Mouse (Mus musculus) small intestine, adult 2 months (tissue): ENCODE measurements around the gene Lrriq3. TPM values are rescaled to one million over a fixed set of nuclear protein-coding genes. Genes with fewer than 3 reads are reported as not detected.

ENCODE experiments used
- H3K27ac ChIP-seq: fragments of 200-500 bp; 2 replicates; pipeline ENCODE4 v1.5.1; 2012; ENCODE audit warnings: low read depth, low read length, control low read depth, inconsistent platforms; ENCODE audit not compliant: insufficient read depth
- H3K27me3 ChIP-seq: fragments of 200-500 bp; 2 replicates; pipeline ENCODE4 v1.6.1; 2012; ENCODE audit warnings: mild to moderate bottlenecking, moderate library complexity, low read length, inconsistent platforms; ENCODE audit not compliant: control insufficient read depth, insufficient read depth
- H3K36me3 ChIP-seq: fragments of 200-500 bp; 2 replicates; pipeline ENCODE4 v1.6.1; 2012; ENCODE audit warnings: mild to moderate bottlenecking, low read length, control low read depth, inconsistent platforms; ENCODE audit not compliant: control insufficient read depth, insufficient read depth
- H3K4me1 ChIP-seq: fragments of 200-500 bp; 2 replicates; pipeline ENCODE4 v1.6.1; 2012; ENCODE audit warnings: low read length, inconsistent platforms, mixed read lengths; ENCODE audit not compliant: control insufficient read depth, insufficient read depth, insufficient read length
- H3K4me3 ChIP-seq: fragments of 200-500 bp; 2 replicates; pipeline ENCODE4 v1.5.1; 2012; ENCODE audit warnings: low read depth, mild to moderate bottlenecking, control low read depth, inconsistent platforms, low read length, moderate library complexity
- CTCF ChIP-seq: fragments of 200-500 bp; IDR thresholded peaks from 2 replicates; pipeline ENCODE4 v1.5.1; 2012; ENCODE audit warnings: low read depth, mild to moderate bottlenecking, control low read depth, inconsistent platforms, low read length, moderate library complexity, mixed read lengths; ENCODE audit not compliant: insufficient replicate concordance, insufficient read length; ENCODE audit errors: extremely low read depth
- POLR2A ChIP-seq: fragments of 200-500 bp; IDR thresholded peaks from 2 replicates; pipeline ENCODE4 v1.6.1; 2012; ENCODE audit warnings: low read depth, mild to moderate bottlenecking, control low read depth, inconsistent platforms, low read length, moderate library complexity
- WGBS: fragments of 180-500 bp; shearing (Covaris S2); methylation state at CpG from one replicate; pipeline ENCODE4 v1.1.7; 2018; 5-methylcytosine and 5-hydroxymethylcytosine counted together
- polyA plus RNA-seq: library from polyadenylated mRNA; depleted of rRNA; stranded (reverse); fragments of >200 nt; gene quantifications from 2 replicates; pipeline ENCODE4 v1.2.3, GENCODE M21; 2012

Lrriq3 gene
- polyA plus RNA-seq, 1 experiment = not detected

DNA sequence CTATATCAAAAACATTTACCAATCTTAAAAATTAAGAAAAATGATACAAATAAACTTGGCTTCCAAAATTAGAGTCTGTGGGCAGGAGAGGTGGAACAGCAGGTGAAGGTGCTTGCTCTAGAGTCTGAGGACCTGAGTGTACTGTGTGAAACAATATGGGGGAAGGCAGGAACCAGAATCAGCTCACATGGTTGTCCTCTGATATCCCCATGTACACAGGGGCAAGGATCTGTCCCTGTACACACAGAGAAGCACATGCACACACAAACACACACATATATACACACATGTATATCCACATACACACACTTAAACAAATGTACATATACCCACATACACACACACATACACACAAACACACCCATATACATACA is 33.8 kb upstream of the Lrriq3 start:
- Histone ChIP-seq H3K27me3 (no peaks in the 10 kb centered on the region), H3K27ac (no peak overlapping the region), H3K4me1 (no peaks in the 10 kb centered on the region), H3K36me3 (no peaks in the 10 kb centered on the region), H3K4me3 (no peak overlapping the region)
- TF ChIP-seq CTCF (no peak), POLR2A (no peak)

DNA sequence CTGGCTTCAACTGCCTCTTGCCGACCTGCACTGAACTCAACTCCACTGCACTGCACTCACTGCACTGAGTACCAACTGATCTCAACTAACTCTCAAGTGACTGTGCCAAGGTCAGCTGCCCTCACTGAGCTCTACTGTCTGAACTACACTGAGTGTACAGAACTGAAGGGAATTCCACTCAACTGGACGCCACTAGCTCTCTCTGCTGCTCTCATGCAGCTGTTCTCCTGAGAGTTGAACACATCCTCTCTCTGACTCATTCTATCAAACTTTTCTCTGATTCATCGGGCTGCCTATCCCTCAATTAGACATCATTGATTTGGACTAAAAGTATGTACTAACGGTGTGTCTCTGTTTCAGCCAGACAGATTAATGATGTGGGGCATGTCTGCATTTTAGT is 15.3 kb upstream of the Lrriq3 start:
- WGBS = 76% methylated on average over 4 of the region's 4 CpGs
- TF ChIP-seq POLR2A (no peak), CTCF (no peak)
- H3K36me3 ChIP-seq = no peaks in the 10 kb centered on the region
- no peaks in the 10 kb centered on the region for H3K4me1 ChIP-seq
- no peak overlapping the region for H3K4me3 ChIP-seq
- no peaks in the 10 kb centered on the region for H3K27me3 ChIP-seq
- no peak overlapping the region for H3K27ac ChIP-seq

GRCm38 (mm10) chr3:155092081-155092480 is 1.2 kb upstream of the Lrriq3 start:
- Histone ChIP-seq H3K36me3 (peaks cover 17% of the 10 kb centered on the region), H3K27me3 (no peaks in the 10 kb centered on the region), H3K4me3 (no peak overlapping the region), H3K4me1 (peaks cover 4% of the 10 kb centered on the region; the same call in 1 of the 2 replicates), H3K27ac (no peak overlapping the region)
- 73% methylated on average over 6 of the region's 6 CpGs for WGBS
- TF ChIP-seq CTCF (no peak), POLR2A (no peak)

DNA sequence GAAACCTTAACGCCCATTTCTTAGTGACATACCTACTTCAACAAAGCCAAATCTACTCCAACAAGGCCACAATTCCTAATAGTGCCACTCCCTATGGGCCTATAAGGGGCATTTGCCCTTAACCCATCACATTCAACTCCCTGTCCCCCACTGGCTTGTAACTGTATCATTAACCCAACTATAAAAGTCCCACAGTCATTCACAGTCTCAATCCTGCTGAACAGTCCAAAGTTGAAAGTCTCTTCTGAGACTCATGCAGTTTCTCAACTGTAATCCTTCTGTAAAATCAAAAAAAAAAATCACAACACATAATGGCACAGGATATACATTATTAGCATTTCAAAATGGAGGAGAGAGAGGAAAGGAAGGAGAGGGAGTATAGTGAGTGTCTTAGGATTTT is 6.0 kb downstream of the Lrriq3 start:
- Histone ChIP-seq H3K27me3 (no peaks in the 10 kb centered on the region), H3K36me3 (no peaks in the 10 kb centered on the region), H3K4me3 (no peak overlapping the region), H3K27ac (no peak overlapping the region), H3K4me1 (no peaks in the 10 kb centered on the region)
- TF ChIP-seq POLR2A (no peak), CTCF (no peak)
- WGBS = 72% methylated on average over 1 of the region's 1 CpGs

DNA sequence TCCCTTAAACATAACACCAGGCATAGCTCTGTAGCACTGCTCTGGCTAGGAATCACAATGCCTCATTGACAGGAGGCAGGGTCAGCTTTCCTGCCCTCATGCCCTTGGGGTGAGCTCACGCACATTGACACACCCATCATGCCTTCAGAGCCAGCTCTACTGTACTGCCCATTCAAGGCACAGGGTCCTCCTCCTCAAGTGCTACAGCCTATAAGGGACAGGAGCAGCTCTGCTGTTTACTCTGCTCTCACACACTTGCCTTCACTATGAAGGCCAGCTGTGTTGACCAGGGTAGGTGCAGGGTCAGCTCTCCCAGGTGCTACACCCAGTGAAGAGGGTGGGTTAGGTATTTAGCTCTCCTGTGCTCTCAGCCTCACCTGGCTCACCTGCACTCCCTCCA is 12.7 kb downstream of the Lrriq3 start:
- Histone ChIP-seq H3K4me3 (no peak overlapping the region), H3K36me3 (no peaks in the 10 kb centered on the region), H3K4me1 (no peaks in the 10 kb centered on the region), H3K27me3 (no peaks in the 10 kb centered on the region), H3K27ac (no peak overlapping the region)
- TF ChIP-seq POLR2A = no peak
- no peak for TF ChIP-seq CTCF
- 32% methylated on average over 1 of the region's 1 CpGs for WGBS

- Histone ChIP-seq H3K27me3 (no peaks in the 10 kb centered on the region), H3K27ac (no peak overlapping the region), H3K36me3 (no peaks in the 10 kb centered on the region), H3K4me3 (no peak overlapping the region), H3K4me1 (no peaks in the 10 kb centered on the region)
- no peak for TF ChIP-seq CTCF
- no peak for TF ChIP-seq POLR2A
- WGBS = 86% methylated on average over 5 of the region's 5 CpGs
These were observed 44.5 kb downstream of the Lrriq3 start for GRCm38 (mm10) chr3:155137737-155138136.

DNA sequence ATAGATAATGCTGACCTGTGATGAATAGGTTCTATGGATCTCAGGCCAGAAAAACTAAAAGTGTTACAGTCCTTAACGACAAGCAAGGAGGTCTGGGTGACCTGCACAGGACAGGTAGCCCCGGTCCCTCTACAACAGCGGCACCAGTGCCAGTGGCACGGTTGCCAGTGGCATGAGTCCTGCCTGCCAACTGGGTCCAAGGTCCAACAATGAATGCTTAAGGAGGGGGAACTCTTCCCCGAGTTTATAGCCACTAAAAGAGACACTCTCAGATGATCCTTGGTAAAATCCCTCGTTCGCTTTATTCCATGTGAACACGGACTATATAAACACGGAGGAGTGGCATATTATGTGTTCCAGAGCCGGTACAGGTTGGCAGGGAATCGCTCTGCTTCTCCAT is 47.8 kb downstream of the Lrriq3 start:
- WGBS = 78% methylated on average over 11 of the region's 11 CpGs
- no peak overlapping the region for H3K4me3 ChIP-seq
- no peak overlapping the region for H3K27ac ChIP-seq
- H3K4me1 ChIP-seq = no peaks in the 10 kb centered on the region
- no peak for TF ChIP-seq POLR2A
- no peak for TF ChIP-seq CTCF
- no peaks in the 10 kb centered on the region for H3K27me3 ChIP-seq
- H3K36me3 ChIP-seq = no peaks in the 10 kb centered on the region

- no peak for TF ChIP-seq POLR2A
- TF ChIP-seq CTCF = no peak
- H3K4me3 ChIP-seq = no peak overlapping the region
- H3K27ac ChIP-seq = no peak overlapping the region
- no peaks in the 10 kb centered on the region for H3K27me3 ChIP-seq
- H3K4me1 ChIP-seq = no peaks in the 10 kb centered on the region
- no peaks in the 10 kb centered on the region for H3K36me3 ChIP-seq
- WGBS = 88% methylated on average over 1 of the region's 1 CpGs
These were observed 51.1 kb downstream of the Lrriq3 start for GRCm38 (mm10) chr3:155144368-155144767.
